Mouse (Mus musculus): Measurements from ENCODE around the gene Cd28.

Gene Cd28

DNA sequence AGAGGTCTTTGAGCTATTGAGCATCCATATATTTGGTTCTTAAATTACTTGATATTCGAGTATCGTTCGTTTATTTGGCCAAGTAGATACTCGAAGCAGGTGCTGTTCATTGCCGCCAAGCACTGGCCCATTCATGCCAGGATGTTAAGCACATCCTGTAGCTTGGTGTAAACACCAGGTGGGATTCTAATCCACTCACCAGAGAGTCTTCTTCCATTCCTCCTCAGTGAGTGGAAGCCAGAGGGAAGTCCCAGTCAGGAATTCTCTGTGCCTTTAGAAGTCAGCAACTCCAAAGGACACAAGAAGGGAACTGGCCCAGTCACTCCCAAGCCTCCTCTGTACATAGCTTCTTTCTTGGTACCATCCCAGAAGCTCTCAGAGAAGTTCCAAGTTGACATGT, at the start of gene Cd28:
Cd28 (plus strand) TSS at position 234 of the 400 bp plus-strand sequence.
- DNase-seq = no peak

- peak; percentile 7 for DNase-seq
Measured at GRCm38 (mm10) chr1:60667873-60668616, 48.6 kb upstream of the Cd28 start.

DNA sequence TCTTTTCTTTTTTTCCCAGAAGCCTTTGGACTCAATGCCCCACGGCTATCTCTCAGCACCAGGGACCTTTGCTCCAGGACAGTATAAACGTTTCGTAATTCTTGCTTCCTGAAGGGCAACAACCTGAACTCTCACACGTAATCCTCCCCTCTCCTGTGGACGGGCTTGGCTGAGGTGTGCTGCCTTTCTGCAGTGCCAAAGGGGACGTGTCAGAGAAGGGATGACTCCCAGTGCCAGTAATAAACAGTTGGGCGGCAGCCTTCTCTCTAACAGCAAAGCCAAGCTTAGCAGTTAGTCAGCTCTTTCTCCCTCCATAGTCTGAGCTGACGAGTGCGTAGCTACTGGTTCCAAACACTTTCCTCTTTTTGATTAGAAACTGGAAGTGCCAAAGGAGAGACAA, 47.6 kb upstream of the Cd28 start:
- no peak for DNase-seq

- no peak for DNase-seq
Measured at GRCm38 (mm10) chr1:60669664-60670063, 46.9 kb upstream of the Cd28 start.

DNA sequence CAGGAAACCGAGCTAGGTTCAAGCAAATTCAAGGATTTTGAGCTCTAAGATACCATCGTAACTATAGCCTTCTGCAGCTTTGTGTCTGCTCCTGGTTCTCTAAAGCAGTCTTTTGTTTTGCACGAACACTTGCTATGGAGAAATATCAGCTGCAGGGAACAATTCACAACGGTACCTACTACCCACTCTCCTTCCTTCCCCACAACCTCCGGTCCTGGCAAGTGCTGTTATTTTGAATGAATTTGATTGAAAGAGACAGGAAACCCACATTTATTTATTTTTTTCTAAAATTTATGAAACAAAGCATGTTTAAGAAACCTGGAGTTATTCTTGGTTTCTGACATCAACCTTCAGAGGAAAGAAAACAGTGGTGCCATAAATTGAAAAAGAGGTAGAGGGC, 46.4 kb upstream of the Cd28 start:
- no peak for DNase-seq

DNA sequence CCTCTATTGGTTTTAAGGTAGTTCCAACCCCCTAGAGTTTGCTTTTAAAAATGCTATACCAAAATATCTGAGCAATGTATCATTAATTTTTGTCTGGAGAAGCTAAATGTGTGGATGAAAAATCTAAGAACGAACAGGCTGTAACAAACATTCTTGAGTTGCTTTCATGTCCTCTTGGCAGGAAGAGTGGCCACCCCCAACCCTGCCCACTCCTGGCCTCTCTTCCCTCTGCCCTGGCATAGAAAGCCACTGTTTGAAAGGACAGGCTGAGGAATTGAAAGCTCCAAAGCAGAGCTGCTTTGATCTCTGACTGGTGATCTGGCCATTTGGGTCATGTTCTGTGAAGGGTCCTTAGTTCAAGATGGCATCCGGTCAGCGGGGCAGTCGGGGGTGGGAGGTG, 32.8 kb upstream of the Cd28 start:
- DNase-seq = no peak

DNA sequence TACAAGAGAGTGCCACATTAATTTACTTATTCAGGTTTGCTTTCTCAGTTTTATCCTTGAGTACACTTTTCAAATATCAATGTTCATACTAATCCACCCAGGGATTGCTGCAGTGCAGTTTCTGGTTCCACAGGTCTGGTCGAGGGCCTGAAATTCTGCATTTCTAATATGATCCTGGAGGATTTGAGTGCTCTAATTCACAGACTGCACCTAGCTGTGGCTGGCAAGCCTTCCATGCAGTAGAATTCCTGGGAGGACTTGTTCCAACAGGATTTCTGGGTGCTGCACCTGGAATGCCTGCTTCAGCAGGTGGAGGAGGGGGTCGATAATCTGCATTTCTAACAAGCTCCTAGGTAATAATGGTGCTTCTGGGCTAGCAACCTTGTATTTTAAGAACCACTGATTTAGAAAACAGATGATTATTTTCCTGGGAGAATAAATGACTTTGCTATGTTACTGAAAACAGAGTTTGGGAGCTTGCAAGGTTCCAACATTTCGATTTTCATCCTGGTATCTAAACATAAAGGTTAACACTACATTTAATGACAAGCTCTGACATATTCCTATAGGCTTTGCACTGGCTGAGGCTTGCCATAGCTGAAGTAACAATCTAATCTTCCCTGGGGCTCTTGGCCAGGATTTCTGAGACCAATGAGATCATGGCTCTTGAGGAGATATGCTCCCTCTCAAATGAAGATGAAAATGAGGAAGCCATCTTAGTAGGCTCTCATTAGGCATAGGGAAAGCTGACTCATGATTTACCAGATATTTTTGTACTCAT, 20.3 kb upstream of the Cd28 start:
- DNase-seq = no peak

- no peak for DNase-seq
Measured at GRCm38 (mm10) chr1:60702641-60703040, 14.0 kb upstream of the Cd28 start.

DNA sequence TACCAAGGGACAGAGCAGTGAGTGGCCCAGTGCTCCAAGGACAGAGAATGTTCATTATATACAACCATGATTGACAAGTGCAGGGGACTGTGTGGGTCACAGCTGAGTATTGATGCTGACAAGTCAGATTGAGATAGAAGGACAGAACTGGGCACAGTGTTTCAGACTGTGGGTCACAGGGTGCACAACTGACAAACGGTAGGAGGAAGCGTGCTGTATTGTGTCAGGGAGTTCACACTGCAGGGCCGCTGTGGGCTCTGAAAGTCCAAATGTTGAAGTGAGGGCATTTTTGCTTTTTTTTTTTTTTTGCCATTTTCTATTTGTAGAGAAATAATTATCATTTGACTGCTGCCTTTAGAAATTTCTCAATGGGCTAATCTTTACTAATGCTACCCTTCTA, 3.4 kb upstream of the Cd28 start:
- DNase-seq = no peak

DNA sequence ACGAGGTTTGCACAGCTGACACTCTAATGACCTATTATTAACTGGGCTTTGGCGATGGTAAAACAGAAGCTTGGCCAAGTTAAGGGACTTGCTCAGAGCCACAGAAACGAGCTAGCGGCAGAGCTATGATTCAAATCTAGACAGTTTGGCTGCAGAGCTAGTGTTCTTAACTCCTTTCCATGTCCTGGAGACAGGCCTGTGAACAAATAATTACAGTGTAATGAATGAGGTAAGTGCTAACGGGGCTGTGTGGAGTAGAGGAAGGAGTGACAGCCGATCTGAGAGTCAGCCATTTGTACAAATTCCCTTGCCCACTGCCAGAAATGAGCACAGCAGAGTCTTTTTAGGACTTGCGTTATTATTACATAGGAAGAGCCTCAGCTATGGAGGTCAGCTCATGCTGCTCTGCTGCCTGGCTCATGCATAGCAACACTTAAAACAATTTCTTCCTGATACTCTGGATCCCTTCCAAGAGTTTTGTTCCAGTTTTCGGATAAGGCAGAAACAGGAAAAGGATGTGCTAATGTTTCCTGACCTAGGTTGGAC, 876 bp upstream of the Cd28 start:
- DNase-seq = peak; percentile 10

GRCm38 (mm10) chr1:60718580-60718979, 2.0 kb downstream of the Cd28 start:
- DNase-seq = no peak

DNA sequence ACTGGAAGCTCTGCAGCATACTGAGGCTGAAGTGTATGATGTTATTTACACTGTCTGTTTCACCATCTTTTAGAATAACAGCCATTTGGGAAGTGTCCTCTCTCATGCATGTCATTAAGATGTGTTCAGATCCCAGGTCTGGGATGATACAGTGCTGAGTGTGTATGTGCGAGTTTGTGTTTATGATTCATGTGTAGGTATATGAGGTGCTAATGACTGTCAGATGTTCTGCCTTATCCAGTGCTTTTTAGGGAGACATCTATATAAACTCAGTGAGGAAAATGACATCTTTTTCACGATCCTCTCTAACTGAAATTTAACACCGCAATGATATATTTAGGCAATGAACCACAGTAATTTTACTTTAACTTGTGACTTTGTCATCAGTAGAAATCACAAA, 7.0 kb downstream of the Cd28 start:
- no peak for DNase-seq

- no peak for DNase-seq
Measured at GRCm38 (mm10) chr1:60731940-60732339, 15.3 kb downstream of the Cd28 start.

DNA sequence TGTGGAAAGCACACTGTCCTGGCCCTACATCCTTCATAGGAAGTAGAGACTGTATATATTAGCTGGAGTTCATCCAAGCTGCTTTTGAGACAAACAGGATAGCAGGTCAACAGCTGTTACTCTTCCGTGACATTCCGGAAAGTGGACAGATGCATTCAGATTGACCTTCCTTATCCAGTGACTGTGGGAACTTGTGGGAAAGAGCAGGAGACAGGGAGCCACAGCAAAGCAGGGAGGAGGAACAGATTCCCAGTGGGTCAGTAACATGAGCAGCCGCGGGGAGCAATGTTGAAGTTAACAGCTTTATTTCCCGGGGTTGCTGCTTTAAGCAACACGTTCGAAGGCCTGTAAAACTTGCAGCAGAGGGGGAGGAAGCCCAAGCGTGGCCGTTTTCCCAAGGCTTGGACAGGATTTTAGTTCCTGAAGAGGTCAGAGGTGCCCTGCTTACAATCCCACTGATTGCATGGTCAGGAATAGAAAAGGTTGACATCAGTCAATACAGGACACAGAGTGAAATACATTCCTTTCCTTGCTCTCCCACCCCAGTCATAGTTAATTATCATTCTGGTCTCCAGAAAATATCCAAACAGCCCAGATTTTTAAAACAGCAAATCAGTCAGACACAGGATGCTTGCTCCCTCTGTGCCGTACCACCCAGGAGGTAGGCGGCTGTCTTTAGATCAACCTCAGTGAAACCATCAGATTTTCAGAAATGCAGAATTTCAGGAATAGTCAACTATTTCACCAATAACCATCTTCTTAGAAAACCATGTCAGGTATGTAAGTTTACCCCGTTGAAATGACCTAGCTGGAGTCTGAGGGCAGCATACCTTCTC, 18.7 kb downstream of the Cd28 start:
- no peak for DNase-seq

- DNase-seq = no peak
Measured at GRCm38 (mm10) chr1:60735908-60736280, 19.3 kb downstream of the Cd28 start.

GRCm38 (mm10) chr1:60744266-60744665, 27.7 kb downstream of the Cd28 start:
- no peak for DNase-seq

DNA sequence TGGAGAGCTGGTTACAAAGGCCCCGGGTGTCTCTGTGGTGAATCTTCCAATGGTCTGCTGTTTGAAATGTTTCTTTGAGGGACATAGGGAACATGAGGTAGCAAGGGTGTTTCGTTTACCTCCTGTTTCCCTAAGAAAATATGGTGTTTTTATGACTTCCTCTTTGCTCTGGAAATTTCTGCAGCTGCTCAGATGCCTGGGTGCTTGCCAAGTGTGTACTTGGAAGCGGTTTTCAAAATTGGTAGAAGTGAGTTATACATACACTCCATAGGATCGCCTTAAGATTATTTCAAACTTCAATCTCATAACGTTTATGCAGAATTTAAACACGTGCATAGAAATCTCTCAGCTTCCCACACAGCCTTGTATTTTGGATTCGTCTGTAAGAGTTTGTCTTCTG, 29.1 kb downstream of the Cd28 start:
- no peak for DNase-seq

DNA sequence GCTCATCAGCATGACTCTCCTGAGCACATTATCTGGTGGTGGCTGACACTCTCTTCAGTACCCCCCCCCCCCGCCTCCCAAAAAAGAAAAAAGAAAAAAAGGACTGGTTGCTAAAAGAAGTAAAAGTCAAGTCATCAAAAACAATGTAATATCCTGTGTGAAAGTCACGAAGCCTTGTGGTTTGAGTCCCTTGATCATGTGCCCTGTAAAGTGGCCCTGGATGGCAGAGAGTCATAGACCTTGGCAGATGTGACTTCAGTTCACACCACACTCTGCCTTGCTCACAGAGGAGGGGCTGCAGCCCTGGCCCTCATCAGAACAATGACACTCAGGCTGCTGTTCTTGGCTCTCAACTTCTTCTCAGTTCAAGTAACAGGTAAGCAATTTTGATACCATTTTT, 29.6 kb downstream of the Cd28 start:
- DNase-seq = no peak

GRCm38 (mm10) chr1:60746856-60747255, 30.3 kb downstream of the Cd28 start:
- no peak for DNase-seq

GRCm38 (mm10) chr1:60748286-60748685, 31.7 kb downstream of the Cd28 start:
- no peak for DNase-seq

DNA sequence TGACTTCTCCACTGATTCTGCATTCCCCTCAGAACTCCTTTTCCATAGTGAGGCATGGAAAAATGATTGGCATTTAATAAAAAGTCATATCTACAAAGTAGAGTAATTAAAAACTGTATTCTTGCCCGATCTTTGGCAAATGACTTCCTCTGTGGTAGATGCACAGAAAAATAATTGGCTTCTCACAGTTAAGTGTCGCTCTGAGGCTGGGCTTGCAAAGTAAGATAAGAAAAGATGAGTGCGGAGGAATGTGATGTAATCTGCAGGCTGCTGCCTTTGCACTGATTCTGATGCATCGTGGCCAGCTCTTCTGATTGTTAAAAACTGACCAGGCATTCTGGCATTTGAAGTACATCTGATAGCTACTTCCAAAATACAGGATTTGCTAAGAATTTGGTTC, 32.3 kb downstream of the Cd28 start:
- DNase-seq = no peak

DNA sequence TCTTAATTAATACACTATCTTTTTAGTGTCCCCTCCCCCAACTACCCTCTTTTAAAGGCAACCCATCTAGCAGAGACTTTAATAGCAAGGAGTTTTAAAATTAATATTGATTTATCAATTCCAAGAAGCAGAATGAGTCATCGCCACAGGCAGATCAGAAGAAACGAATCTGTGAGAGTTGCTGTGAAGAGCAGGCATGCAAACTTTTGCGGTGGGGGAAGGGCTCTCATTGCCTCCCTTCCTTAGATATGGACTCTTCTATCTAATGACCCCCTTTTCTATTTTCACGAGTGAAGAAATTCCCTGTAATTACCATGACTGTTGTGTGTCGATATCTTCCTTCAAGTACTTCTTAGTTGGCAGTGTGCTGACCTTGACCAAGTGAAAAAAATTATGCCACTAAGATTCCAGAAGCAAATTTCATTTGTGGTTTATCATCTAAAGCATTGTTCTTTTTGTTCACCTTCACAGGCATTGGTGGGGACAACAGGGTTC, 32.8 kb downstream of the Cd28 start:
- no peak for DNase-seq

GRCm38 (mm10) chr1:60750201-60750765, 33.7 kb downstream of the Cd28 start:
- DNase-seq = no peak
